Mouse (Mus musculus) frontal cortex, postnatal 10 days (tissue): ENCODE measurements around the gene Rps21.
A peak's percentile ranks its signal among the peaks of the same experiment; 100 is the strongest.

ENCODE experiments used
- DNase-seq, 2 experiments: peaks; one replicate each; pipeline ENCODE4 v3.0.0; 2022; ENCODE audit warnings: low spot score in 2 of 2, mixed read lengths in 1 of 2

The Rps21 gene

DNA sequence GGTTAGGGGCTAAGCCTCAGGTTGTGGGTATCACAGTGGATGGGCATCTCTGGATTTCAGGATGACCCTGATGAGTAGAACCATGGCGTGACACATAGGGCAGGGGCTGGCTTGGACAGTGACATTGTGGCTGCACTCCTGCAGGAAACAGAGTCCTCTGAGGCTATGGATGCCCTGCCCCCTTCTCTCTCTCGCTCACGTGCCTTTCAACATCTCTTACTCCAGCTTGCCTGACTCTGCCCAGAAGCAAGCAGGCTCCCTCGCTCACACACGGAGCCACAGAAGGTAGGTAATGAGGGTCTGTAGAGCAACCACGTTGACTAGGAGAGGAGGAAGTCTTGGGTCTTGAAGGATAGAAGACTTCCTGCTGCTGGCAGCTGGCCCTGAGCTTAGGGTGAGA is 33.3 kb downstream of the Rps21 start:
- no peak for DNase-seq

DNA sequence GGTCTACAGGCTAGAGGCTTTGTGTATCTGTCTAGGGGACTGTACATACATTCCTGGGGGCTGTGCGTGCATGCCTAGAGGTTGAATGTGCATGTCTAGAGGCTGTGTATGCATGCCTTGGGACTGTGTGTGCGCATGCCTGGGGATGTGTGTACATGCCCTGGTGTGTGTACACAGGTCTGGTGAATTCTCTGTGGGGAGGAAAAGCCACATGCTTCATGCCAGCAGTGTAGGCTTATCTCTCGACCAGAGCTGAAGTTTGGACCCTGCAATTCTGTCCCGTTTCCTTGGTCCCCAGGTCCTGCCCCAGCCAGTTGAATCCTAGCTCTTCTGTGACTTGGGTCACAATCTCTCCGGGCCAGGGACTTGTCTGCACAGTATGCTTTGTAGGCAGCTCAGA is 34.4 kb downstream of the Rps21 start:
- no peak for DNase-seq

DNA sequence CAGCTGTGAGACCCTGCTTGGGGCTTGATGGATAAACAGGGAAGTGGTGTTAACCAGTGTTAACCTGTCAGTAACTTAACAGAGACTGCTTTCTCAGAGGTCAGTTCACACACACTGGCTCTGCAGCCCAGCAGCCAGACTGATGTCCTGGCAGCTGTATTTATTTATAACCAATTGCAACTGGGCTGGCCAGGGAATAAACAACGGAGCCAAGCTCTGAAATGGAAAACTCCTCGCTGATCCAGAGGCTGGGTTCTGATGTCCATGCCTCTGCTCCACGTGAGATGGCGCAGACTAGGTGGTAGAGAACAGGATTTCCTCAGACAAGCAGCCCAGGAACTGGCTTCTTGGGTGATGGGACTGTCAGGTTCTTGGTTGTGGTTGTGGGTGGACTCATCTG is 34.8 kb downstream of the Rps21 start:
- DNase-seq: no peak

DNA sequence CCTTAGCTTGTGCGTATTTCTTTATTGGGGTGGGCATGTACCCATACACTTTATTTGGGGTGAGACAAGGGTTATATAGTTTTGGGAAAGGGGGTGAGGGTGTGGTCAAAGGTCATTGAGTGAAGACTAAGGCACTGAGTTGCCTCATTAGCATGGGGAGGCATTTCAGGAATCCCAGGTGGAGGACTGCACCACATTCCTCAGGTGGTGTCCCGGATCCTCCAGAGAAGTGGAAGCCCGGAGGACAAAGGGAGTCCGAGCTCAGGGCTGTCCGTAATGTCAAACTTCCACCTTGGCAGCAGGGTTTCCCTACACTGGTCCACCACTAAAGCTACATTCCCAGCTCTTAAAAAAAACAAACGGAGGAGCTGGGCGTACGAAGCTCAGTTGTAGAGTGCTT is 35.7 kb downstream of the Rps21 start:
- no peak for DNase-seq

DNA sequence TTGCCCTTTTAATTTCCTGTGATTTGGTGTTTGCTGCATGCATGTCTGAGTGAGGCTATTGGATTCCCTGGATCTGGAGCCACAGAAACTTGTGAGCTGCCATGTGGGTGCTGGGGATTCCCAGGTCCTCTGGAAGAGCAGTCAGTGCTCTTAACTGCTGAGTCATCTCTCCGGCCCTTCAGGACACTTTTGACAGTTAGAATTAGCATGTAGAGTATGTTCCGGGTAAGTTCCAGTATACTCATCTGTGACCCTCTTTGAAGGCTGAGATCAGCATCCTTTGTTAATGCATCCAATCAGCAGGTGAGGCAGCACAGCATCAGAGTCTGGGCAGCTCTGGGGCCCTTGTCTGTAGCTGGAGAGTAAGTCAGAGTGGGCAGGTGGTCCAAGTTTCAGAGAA is 43.1 kb downstream of the Rps21 start:
- no peak for DNase-seq

DNA sequence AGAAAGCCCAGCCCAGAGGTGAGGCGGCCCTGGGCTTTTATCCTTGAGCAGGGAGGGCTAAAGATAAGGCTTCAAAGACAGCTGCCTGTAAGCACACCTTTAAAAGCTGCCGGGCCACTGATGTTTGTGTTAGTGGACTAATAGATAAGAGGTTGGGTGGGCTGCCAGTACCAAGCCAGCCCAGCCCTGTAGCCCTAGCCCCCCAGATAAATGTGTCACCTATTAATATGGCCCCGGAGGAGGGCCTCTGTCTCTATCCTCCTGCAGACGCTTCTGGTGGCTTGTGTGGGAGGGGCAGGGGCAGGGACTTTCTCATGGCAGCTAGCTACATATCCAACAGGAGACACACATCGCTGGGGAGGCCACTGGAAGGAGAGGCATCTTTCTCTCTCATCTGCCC is 43.6 kb downstream of the Rps21 start:
- no peak for DNase-seq

DNA sequence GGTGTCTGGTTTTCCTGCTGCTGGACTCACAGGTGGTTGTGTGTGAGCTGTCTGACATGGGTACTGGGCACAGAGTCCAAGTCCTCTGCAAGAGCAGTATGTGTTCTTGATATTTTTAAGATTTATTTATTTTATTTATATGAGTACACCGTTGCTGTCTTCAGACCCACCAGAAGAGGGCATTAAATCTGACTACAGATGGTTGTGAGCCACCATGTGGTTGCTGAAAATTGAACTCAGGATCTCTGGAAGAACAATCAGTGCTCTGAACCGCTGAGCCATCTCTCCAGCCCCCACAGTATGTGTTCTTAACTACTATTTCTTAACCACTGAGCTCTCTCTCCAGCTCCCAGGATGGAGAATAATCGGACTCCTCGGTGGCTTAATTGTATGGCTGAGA is 45.0 kb downstream of the Rps21 start:
- DNase-seq: no peak

DNA sequence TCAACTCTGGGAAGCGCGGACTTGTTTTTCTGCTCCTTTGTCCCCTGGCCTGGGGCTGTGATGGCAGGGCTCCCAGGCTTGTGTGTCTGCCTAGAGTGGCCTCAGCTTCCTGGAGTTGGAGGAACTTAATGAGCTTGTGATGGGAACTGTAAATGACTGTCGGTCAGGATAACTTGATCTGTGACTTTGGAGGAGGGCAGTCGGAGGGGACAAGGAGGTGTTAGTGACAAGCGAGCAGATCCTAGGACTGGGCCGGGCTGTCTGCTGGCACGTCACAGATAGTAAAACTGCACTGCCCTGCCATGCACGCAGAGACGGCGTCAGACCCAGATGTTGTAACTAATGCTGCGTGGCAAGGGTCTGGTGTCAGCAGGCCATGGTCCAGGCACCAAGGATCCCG is 46.3 kb downstream of the Rps21 start:
- no peak for DNase-seq

DNA sequence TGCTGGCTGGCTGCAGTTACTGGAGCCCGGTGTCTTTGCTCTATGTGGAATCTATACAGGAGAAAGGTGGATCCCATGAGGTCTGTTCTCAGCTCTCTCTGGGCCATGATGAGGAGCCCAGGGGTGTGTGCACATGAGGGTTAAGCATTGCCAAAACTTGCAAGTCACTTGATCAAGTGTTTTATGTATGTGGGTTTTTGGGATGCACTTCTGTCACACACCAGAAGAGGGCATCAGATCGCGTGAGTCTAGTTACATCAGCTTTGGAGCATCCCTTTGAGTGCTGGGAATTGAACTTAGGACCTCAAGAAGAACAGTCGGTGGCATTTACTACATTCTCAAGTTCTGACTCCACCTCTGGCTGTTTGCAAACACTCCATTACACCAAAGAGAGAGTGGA is 47.4 kb downstream of the Rps21 start:
- no peak for DNase-seq

DNA sequence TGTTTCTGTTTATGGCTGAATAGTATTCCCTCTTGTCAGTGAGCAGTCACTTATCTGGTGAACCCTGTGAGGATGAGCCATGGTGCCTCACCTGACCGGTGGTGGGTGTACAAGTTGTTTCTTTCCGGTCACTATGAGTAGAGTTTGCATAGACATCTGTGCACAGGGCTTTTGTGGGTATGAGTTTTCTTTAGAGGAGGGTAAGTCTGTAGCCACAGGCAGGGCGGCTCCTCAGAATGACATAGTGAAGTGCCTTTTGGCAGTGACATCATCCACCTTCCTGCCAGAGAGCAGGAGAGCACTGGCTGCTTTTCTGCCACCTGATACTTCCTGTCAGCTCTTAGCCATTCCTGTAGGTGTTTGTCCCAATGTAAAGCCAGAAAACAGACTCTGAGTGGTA is 48.3 kb downstream of the Rps21 start:
- no peak for DNase-seq

DNA sequence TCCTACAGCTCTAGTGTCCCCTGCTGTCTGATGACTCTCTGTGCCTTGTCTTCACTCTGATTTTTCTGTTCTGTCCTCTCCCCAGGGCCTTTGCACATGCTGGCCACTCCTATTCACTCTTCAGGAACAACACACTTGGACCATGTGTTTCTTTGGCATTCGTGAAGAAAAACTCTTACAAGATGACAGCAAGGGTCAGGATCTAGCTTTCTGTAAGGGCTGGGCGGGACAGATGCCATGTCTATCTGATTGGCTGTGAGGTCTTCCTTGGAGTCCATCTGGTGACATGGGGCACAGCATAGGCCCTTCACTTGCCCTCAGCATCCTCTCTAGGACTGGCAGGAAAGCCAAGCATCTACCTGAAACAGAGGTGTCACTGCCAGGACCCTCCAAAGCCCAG is 48.8 kb downstream of the Rps21 start:
- DNase-seq: no peak

DNA sequence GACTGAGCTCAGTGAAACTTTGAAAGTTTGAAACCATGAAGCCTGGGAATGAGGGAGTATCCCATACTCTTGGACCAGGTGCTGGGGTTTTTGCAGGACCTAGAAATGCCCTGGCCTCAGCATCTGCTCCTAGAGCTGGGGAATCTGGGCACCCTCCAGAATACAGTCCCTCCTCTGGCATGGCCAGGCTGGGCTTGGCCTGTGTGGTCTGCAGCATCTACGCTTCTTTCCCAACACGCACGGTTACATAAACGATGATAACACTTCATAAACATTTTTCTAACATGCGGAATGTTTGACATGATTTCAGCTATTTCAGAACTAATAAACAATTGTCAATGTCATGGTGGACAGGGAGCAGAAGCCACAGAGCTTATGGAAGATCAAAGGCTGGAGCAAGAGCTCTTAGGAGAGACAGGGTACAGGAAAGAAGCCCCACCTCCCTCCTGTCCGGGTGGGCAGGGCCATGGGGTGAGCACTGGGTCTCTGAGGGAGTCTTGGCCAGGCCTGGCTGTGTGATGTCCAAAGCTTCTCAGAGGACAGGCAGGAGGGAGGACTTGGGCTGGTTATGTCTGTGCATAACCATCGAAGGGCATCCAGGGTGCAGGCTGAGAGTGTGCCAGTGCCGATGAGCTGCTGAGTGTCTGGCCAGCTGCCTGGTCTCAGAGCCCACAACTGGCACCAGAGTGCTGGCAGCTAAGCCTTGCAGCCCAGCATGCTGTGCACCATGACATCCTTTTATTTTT is 49.4 kb downstream of the Rps21 start:
- peak in 1 of 2 experiments; percentile 11 for DNase-seq

DNA sequence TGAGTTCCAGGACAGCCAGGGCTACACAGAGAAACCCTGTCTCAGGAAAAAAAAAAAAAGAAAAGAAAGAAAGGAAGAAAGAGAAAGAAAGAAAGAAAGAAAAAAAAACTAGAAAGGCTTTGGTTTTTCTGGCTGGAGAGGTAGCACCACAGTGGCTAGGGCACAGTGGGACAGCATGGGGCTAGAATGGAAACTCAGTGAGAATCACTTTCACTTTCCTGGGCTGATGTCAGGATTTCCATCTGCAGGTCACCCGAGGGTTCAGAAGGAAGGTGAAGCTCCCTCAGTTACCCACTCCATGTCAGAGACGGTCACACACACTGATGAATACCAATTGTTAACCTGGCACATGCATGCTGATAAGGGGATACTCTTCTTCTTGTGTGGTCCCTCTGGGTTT is 50.5 kb downstream of the Rps21 start:
- no peak for DNase-seq
